In the genomic region with DNA sequence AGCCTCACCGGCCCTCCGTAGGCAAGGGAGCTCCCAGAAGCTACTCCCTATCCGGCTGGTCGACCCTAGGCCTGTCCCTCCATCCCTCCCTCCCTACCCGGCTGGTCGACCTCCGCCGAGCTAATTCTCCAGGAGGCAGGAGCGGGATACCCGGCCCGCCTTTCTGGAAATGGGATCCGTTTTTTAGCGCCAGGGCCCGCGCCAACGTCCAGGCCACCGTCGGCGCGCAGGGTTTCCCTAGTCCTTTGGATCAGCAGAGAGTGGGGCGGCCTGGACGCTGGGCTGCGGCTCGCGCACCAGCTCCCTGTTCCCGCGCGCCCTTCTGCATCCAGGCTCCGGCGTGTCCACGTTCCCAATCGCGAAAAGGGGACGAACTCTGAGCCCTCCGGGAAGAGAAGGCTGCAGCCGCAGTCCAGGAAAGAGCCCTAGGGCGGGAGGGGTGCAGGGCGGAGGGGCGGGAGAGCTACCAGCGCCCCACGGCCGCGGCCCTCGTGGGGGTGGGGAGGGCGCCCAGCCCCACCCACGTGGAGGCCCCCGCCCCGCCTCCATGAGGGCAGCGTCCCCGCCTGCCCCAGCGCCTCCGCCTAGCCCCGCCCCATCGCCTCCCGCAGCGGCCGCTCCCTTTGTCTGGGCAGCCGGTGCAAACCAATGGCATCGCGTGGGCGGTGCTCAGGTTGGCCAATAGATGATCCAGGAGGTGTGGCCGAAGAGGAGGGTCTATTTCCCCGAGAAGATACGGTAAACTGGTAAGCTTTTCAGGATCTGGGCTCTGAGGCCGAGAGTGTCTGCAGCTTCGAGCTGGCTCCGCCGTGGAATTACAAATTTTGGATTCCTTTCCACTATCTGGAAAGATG, we compare ENCODE assay signal across 8 mouse cellular contexts. TPM values are rescaled to one million over a fixed set of nuclear protein-coding genes. Genes with fewer than 3 reads are reported as not detected.
A peak's percentile ranks its signal among the peaks of the same experiment; 100 is the strongest.
DNase-seq lines count a peak whose midpoint lies in the region; ATAC-seq and TF ChIP-seq lines count a peak whose summit lies in the region.

No protein-coding gene starts in this region.

- DNase-seq in G1E (ENCODE audit: low spot score): peak; percentile 96
- DNase-seq in cerebellum, adult 2 months: peak; percentile 98 to 100
- DNase-seq in heart, postnatal 25 days (ENCODE audit: low spot score): peak; percentile 99
- DNase-seq in layer of hippocampus, adult 11-12 months (ENCODE audit: low spot score): peak; percentile 100
- DNase-seq in liver, postnatal 0 days: peak; percentile 95
- DNase-seq in telencephalon, adult 2 months (ENCODE audit: low read depth, low spot score): peak; percentile 98

- peak; percentile 97 for ATAC-seq in G1E (ENCODE audit: extremely low read depth, insufficient number of reproducible peaks, low FRiP score, poor library complexity, severe bottlenecking)
- peak; percentile 96 for ATAC-seq in forebrain, embryonic 16.5 days
- ATAC-seq in liver, postnatal 0 days: peak; percentile 92
- ATAC-seq in neural tube, embryonic 13.5 days (ENCODE audit: low read depth): peak; percentile 94

- WGBS in cerebellum, adult 2 months: under 1% methylated on average over 68 of the region's 68 CpGs
- under 1% methylated on average over 60 of the region's 68 CpGs for WGBS in forebrain, embryonic 16.5 days
- under 1% methylated on average over 58 of the region's 68 CpGs for WGBS in liver, postnatal 0 days (ENCODE audit: insufficient replicate concordance)
- under 1% methylated on average over 67 of the region's 68 CpGs for WGBS in neural tube, embryonic 13.5 days

- H3K9me3 ChIP-seq in G1E (replicated peaks): peaks cover 25% of the 10 kb centered on the region
- no peaks in the 10 kb centered on the region for H3K9me3 ChIP-seq in forebrain, embryonic 16.5 days (ENCODE audit: control insufficient read depth, low read length)
- no peaks in the 10 kb centered on the region for H3K9me3 ChIP-seq in liver, postnatal 0 days (ENCODE audit: low read length)
- no peaks in the 10 kb centered on the region for H3K9me3 ChIP-seq in neural tube, embryonic 13.5 days

- peak overlapping the region; percentile 92 for H3K4me2 ChIP-seq in forebrain, embryonic 16.5 days (ENCODE audit: low read length)
- peak overlapping the region; percentile 83 for H3K4me2 ChIP-seq in liver, postnatal 0 days (ENCODE audit: low read depth, low read length)
- H3K4me2 ChIP-seq in neural tube, embryonic 13.5 days: peak overlapping the region; percentile 99

- H3K27ac ChIP-seq in cerebellum, adult 2 months (ENCODE audit: insufficient read depth, low read length): peak overlapping the region; percentile 87
- H3K27ac ChIP-seq in forebrain, embryonic 16.5 days (ENCODE audit: low read length): peak overlapping the region; percentile 95
- peak overlapping the region; percentile 87 for H3K27ac ChIP-seq in liver, postnatal 0 days (ENCODE audit: low read depth)
- peak overlapping the region; percentile 99 for H3K27ac ChIP-seq in neural tube, embryonic 13.5 days (replicated peaks)

- peak overlapping the region; percentile 72 for H3K4me3 ChIP-seq in G1E (ENCODE audit: low read depth, low read length)
- H3K4me3 ChIP-seq in cerebellum, adult 2 months (replicated peaks; ENCODE audit: insufficient read depth, low read depth, low read length): peak overlapping the region; percentile 79
- H3K4me3 ChIP-seq in forebrain, embryonic 16.5 days (replicated peaks; ENCODE audit: low read length): peak overlapping the region; percentile 77
- peak overlapping the region; percentile 68 for H3K4me3 ChIP-seq in liver, postnatal 0 days (ENCODE audit: low read depth, low read length)
- H3K4me3 ChIP-seq in neural tube, embryonic 13.5 days: peak overlapping the region; percentile 95

- peaks cover 69% of the 10 kb centered on the region for H3K27me3 ChIP-seq in G1E (ENCODE audit: insufficient read depth, low read length)
- H3K27me3 ChIP-seq in cerebellum, adult 2 months (ENCODE audit: control insufficient read depth, insufficient read depth, low read length): no peaks in the 10 kb centered on the region
- no peaks in the 10 kb centered on the region for H3K27me3 ChIP-seq in forebrain, embryonic 16.5 days (replicated peaks; ENCODE audit: control insufficient read depth, insufficient read depth, low read length)
- H3K27me3 ChIP-seq in liver, postnatal 0 days (ENCODE audit: insufficient read depth, low read length): peaks cover 48% of the 10 kb centered on the region
- H3K27me3 ChIP-seq in neural tube, embryonic 13.5 days: no peaks in the 10 kb centered on the region

- peak overlapping the region; percentile 92 for H3K9ac ChIP-seq in forebrain, embryonic 16.5 days (replicated peaks; ENCODE audit: low read depth, low read length)
- peak overlapping the region; percentile 76 for H3K9ac ChIP-seq in liver, postnatal 0 days (replicated peaks)
- H3K9ac ChIP-seq in neural tube, embryonic 13.5 days: peak overlapping the region; percentile 100

- no peak for TF ChIP-seq CTCF in G1E (IDR thresholded peaks at IDR 0.05; ENCODE audit: low read depth, low read length)
- no peak for TF ChIP-seq CTCF in cerebellum, adult 2 months (IDR thresholded peaks at IDR 0.05; ENCODE audit: borderline replicate concordance, insufficient read depth, low read depth, low read length)
- no peak for TF ChIP-seq CTCF in liver, postnatal 0 days (IDR thresholded peaks at IDR 0.05; ENCODE audit: low read depth)

- peaks cover 21% of the 10 kb centered on the region for H3K4me1 ChIP-seq in G1E (ENCODE audit: insufficient read depth, low read depth, low read length)
- H3K4me1 ChIP-seq in cerebellum, adult 2 months (ENCODE audit: control insufficient read depth, insufficient read depth, low read length): peaks cover 11% of the 10 kb centered on the region
- peaks cover 22% of the 10 kb centered on the region for H3K4me1 ChIP-seq in forebrain, embryonic 16.5 days (replicated peaks; ENCODE audit: control insufficient read depth, insufficient read depth, low read length)
- H3K4me1 ChIP-seq in liver, postnatal 0 days (ENCODE audit: insufficient read depth): peaks cover 11% of the 10 kb centered on the region
- H3K4me1 ChIP-seq in neural tube, embryonic 13.5 days (replicated peaks): peaks cover 40% of the 10 kb centered on the region

- no peaks in the 10 kb centered on the region for H3K36me3 ChIP-seq in G1E (replicated peaks)
- H3K36me3 ChIP-seq in forebrain, embryonic 16.5 days (ENCODE audit: control insufficient read depth, insufficient read depth): no peaks in the 10 kb centered on the region
- no peaks in the 10 kb centered on the region for H3K36me3 ChIP-seq in liver, postnatal 0 days (replicated peaks; ENCODE audit: insufficient read depth, low read length)
- no peaks in the 10 kb centered on the region for H3K36me3 ChIP-seq in neural tube, embryonic 13.5 days

- peak; percentile 88; the same call in 1 of the 2 replicates for TF ChIP-seq POLR2A in cerebellum, adult 2 months (IDR thresholded peaks at IDR 0.05; ENCODE audit: borderline replicate concordance, insufficient read depth, low read length)

- intact Hi-C loops in heart, postnatal 25 days (cut with DNase I): loop anchor here (1.0 kb wide), 1 partner anchor 41 kb away; no protein-coding TSS in a partner anchor

- TF ChIP-seq EP300 in liver, postnatal 0 days (IDR thresholded peaks at IDR 0.05; ENCODE audit: low read depth): peak; percentile 17; the same call in 1 of the 2 replicates

RNA-seq across cellular contexts. Expression of a gene that starts 38.5 kb away (rescaled TPM):
- total RNA-seq in G1E (2014; fragmentation: Nextera tagmentation) (47.0 and 52.8 TPM in 2 replicates), G1E (2017) (65.4 and 69.5 TPM in 2 replicates)
- 92.4 and 92.6 TPM in 2 replicates for polyA plus RNA-seq in G1E (2012)
- 72.5 and 73.2 TPM in 2 replicates for polyA plus RNA-seq in cerebellum, adult 2 months (2012; rRNA removed)
- 106 and 110 TPM in 2 replicates for polyA plus RNA-seq in forebrain, embryonic 16.5 days (2015; fragmentation: Nextera tagmentation; extraction: Ambion mirVana)
- total RNA-seq in heart, postnatal 25 days (2021): 10 to 100 TPM; 75.9 to 78.0 TPM
- polyA plus RNA-seq in liver, postnatal 0 days (2015; fragmentation: Nextera tagmentation; extraction: Ambion mirVana): 25.0 and 28.0 TPM in 2 replicates
- polyA plus RNA-seq in neural tube, embryonic 13.5 days (2015; fragmentation: Nextera tagmentation; extraction: Ambion mirVana): 103 and 108 TPM in 2 replicates

RNA-seq across cellular contexts. Expression of a gene that starts 43.1 kb away (rescaled TPM):
- 0.10 TPM in 1 of 2 replicates, not detected in the other for total RNA-seq in G1E (2014; fragmentation: Nextera tagmentation)
- total RNA-seq in G1E (2017): 0.05 and 0.12 TPM in 2 replicates
- 0.42 and 0.50 TPM in 2 replicates for polyA plus RNA-seq in G1E (2012)
- 17.0 and 17.6 TPM in 2 replicates for polyA plus RNA-seq in cerebellum, adult 2 months (2012; rRNA removed)
- polyA plus RNA-seq in forebrain, embryonic 16.5 days (2015; fragmentation: Nextera tagmentation; extraction: Ambion mirVana): 14.5 and 14.8 TPM in 2 replicates
- 1 to 10 TPM; 7.8 to 8.3 TPM for total RNA-seq in heart, postnatal 25 days (2021)
- 1.1 and 1.2 TPM in 2 replicates for polyA plus RNA-seq in liver, postnatal 0 days (2015; fragmentation: Nextera tagmentation; extraction: Ambion mirVana)
- polyA plus RNA-seq in neural tube, embryonic 13.5 days (2015; fragmentation: Nextera tagmentation; extraction: Ambion mirVana): 13.6 and 15.3 TPM in 2 replicates

Comparison
In these comparisons a context has a peak if more than half of its experiments do, and no peak if none do; other contexts are left out.
1. Peak in every context shown above with its lines: DNase-seq, ATAC-seq, H3K4me3 ChIP-seq and H3K27ac ChIP-seq.